Mouse (Mus musculus) layer of hippocampus, adult 8-10 months (tissue): ENCODE data around the gene Efna2. TPM values are rescaled to one million over a fixed set of nuclear protein-coding genes. Genes with fewer than 3 reads are reported as not detected.

Source experiments
- DNase-seq, 2 experiments: peaks; one replicate each; pipeline ENCODE4 v3.0.0; 2022; ENCODE audit warnings: low spot score in 2 of 2
- total RNA-seq, 4 experiments: library from RNA; stranded (reverse); gene quantifications; 2 replicates each; pipeline ENCODE4 v1.2.4; 2022

The Efna2 gene
- total RNA-seq, 4 experiments from 2014 or later = 7.4 to 8.3 (median 7.9) TPM

DNA sequence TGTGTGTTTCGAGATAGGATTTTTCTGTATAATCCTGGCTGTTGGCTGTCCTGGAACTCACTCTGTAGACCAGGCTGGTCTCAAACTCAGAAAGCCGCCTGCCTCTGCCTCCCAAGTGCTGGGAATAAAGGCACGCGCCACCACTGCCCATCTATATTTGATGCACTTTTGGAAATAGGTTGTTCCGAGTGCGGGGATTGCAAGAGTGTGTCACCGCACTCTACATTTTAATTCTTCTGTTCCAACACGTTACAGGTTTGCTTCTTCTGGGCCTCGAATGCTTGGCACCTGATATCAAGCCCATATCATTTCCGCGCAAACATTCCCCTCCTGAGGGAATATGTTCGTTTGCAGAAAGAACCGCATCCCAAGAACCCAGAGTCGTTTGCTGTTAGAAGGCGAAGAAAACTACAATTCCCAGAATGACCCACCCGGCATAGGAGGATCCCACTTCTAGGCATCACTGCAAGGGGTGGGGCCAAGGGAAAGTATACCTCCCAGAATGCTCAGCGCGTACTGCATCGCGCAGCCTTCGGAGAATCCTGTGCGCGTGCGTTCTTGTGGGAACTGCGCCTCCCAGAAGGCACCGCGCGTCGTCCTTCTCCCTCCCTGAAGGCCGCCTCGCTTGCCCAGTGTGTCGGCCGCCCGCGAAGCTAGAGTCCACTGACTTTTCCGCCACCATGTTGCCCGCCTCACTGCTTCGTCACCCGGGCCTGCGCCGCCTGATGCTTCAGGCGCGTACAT, 37.3 kb upstream of the Efna2 start:
- DNase-seq = peak; percentile 94 to 95

DNA sequence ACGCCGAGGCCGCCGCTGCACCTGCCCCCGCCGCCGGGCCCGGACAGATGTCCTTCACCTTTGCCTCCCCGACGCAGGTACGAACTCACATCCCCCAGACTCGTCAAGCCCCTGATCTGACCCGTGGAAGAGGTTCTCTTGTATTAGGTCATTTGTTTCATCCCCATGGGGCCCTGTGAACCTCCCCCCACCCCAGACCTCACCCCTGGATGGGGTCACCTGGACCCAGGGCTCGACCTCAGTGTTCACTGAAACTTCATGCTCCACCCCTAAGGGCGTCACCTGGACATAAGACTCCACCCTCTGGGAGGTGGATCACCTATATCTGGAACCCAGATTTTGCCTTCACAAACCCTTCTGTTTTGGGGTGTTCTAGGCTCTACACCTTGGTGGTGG, 36.8 kb upstream of the Efna2 start:
- DNase-seq = no peak

DNA sequence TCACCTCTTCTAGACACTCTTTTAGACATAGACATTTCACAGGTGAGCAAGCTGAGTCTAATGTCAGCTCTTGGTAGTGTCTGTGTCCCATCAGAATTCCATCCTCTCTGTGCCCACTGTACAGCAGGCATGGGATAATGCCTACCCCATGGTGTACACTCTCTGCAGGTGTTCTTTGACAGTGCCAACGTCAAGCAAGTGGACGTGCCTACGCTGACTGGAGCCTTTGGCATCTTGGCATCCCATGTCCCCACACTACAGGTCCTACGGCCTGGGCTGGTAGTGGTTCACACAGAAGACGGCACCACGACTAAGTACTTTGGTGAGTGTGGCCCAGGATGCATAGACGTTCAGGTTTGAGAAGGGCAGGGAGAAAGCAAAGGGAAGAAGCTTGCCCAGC, 35.6 kb upstream of the Efna2 start:
- no peak for DNase-seq

DNA sequence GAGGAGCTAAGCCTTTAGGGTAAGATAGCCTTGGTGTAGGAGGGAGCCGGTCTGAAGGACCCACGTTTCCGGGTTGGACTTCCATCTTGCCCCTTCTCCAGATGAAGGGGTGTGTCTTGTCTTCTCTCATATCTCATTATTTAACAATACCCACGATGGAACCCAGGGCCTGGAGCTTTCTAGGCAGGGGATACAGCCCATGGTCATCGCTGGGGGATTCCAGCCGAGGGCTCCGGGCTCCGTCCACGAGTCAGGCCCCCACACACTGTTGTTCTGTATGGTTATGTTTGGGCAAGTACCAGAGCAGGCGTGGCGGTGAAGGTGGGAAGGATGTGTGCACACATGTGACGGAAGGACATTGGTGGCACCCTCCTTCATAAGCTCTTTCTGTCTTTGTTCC, 35.1 kb upstream of the Efna2 start:
- DNase-seq = no peak

DNA sequence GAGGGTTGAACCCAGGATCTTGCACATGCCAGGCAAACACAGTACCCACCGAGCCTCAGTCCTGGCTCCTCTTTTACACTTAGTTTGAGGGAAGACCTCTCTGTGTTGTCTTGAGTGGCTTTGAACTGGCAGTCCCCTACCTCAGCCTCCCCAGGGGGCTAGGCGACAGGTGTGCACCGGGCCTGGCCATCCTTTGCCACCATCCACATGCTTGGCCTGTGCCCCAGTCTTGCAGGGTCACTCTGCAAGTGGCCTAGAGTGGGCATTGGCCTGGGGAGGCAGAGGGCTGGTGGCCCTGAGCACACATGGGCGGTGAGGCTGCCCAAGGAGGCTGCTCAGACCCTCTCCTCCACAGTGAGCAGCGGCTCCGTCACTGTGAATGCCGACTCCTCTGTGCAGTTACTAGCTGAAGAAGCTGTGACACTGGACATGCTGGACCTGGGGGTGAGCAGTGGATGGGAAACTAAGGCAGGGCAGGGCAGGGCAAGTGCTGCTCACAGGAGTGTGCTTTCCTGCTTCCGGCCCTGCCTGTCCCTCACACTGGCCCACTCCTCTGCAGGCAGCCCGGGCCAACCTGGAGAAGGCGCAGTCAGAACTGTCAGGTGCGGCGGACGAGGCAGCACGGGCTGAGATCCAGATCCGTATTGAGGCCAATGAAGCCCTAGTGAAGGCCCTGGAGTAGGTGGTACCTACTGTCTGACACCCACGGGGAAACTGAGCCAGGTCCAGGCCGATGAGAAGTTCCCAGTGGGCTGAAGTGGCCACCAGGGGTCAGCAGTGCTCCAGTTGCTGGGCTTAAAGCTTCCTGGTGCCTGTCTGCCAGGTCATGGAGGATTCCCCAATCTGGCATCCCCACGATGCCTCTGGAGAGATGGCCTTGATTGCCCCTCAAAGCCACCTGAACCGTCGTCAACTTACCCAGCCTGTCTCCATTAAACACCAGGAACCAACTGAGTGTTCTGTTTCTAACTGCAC, 34.1 kb upstream of the Efna2 start:
- DNase-seq = peak; percentile 74 to 76

DNA sequence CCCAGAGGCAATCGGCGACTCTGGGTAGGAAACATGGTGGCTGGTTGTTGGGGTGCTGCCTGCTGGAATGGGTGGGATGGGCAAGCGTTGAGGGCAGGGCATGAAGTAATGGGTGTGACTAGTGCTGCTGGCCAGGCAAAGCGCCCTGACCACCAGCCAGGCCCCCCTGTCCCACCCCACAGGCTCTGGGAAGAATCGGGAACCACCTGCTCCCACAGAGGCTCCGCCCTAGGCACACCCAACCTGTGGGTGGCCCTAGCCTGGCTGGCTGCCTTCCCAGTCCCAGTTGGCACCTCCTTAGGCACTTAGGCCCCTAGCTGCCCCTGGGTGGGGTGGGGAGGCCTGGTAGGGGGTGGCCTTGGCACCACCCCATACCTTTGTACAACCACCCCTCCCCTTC, 33.4 kb upstream of the Efna2 start:
- no peak for DNase-seq

DNA sequence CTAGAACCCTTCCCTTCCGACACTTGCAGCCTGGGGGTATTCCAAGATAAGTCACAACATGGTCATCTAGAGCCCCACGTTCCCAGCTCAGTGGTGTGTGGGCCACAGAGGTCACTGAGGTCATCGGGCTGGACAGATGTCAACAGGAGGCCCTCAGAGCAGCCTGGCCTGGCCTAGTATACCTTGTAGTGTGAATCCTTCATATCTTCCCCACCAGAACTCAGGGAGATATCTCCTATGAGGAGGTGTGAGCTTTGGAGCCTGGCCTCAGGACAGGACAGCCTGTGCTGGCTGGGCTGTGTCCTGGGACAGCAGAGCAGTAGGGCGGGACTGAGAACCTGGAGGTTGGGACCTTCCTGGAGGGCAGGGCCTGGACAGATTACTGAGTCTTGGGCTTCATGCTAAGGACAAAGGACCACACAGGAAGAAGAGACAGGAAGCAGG, 32.7 kb upstream of the Efna2 start:
- no peak for DNase-seq

DNA sequence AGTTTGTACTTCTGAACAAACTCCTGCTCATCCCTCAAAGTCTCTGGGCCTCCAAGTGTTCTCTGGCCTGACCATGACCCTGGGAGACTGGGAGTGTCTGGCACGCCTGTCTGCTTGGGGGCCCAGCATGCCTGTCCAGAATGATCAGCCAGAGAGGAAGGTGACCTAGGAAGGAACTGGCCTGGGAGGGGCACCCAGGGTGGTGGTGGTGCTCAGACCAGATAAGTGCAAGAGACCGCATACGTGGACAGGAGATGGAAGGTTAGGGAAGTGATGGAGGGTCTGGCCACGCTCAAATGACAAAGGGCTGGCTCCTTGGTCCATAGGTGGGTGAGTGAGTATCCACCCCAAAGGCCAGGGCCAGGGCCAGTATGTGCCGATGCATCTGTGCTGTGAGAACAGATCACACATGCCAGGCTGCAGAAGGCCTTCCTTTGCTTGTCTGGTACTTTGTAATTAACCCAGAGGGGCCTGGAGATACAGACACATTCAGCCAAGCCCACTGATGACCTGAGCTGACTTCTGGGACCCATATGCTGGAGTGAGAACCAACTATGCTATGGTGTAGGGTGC, 32.0 kb upstream of the Efna2 start:
- no peak for DNase-seq

DNA sequence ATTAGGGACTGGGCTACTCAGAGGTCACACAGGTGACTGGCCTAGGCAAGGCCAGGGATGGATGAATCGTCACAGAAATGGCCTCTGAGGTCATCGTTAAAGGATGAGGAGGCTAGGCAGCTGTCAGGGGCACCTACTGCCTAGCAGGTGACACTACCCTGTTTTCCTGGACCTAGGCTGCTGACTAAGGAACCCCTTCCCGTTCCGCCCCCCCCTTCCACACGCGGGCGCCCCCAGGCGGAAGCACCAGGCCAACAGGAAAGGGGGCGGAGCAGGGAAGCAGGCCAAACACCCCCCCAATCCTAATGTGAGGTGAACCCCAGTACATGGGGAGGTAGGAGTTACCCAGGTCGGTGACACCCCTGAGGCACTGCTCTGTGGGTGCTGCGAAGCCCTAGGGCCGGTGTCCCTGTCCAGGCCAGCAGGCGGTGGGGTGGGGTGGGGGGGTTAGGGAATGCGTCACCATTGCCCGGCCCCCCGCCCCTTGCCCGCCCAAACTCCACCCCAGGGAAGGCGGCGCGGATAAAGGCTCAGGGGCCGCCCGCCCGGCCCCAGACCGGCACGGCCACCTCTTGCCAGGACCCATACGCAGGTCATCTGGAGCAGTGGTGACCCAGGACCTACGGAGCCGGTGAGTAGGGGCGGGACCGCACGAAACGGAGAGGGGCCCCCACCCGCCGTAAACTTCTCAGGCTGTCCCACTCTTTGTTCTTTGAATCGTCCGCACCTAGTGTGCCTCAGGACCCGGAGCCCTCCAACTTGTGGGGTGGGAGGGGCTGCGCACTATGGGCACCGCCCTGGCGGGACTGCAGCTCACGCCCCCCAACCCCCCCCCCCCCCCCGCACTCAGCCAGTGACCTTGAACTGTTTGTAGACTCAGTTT, 31.3 kb upstream of the Efna2 start, which contains the start of gene Midn:
Gene Midn (plus strand): TSS at position 554 of the 883 bp plus-strand sequence.
- DNase-seq = peak; percentile 66 to 68

DNA sequence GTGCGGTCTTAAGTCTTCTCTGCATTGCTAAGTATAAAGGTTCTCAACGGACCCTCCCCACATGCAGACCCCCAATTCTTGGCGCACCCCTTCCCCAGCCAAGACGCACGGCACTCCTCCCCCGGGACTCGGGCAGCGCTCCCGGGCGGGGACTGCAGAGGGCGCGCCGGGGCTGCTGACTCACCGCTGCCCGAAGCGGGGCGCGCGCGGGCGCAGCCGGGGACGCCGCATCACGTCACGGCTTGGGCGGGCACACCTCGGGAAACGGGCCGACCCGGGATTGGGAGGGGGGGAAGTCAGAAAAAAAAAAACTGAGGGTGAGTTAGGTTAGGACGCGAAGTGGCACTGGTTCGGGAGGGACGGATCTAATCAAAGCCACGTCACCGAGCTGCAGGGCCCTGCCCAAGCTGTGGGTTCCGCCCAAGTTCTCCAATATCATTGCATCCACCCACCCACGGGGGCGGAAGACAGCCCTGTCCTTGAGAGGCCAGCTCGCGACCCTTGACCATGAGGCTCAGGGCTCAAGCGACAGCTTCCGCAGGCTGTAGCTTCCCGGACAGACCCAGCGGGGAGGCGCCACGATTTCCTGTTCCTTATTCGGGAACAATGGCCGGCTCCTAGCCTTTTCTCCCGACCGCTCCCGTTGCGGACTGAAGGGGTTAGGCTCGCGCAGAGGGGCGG, 30.5 kb upstream of the Efna2 start:
- DNase-seq = peak; percentile 87 to 91

DNA sequence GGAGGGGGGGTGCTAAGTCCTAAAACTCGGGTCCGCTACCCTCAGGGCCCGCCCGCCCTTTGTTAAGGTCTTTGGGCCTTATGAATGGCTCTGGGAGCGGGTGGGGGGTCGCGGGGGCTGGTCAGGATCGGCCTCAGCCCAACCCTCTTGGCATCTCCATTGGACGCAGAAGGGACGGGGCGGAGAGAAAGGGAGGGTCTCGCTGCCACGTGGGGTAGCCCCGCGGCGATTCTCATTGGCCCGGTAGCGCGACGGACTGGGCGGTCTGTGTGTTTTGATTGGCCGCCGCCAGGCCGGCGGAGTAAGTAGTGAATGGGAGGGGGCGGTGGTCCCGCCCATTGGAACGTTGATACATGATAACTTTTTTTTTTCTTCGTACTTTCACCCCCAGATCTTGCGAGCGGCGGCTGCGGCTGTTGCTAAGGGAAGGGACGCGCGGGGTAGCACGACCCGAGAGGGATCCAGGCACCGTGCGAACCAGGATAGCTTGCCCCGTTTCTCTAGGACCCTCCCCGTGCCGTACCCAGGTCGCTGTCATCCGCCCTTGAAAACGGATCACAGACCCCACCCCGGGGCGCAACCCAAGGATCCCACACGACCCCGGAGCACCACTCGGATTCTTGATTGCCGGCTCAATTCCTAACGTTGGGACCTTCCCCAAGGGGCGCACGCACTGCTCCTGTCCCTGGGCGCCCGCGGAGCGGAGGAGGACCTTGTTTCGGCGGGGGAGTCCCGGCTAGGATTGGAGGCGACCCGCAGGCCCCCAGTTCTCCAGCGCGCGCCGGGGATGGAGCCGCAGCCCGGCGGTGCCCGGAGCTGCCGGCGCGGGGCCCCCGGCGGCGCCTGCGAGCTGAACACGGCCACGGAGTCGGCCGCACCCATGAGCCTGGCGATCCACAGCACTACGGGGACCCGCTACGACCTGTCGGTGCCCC, 29.7 kb upstream of the Efna2 start:
- DNase-seq = peak; percentile 97 to 98

DNA sequence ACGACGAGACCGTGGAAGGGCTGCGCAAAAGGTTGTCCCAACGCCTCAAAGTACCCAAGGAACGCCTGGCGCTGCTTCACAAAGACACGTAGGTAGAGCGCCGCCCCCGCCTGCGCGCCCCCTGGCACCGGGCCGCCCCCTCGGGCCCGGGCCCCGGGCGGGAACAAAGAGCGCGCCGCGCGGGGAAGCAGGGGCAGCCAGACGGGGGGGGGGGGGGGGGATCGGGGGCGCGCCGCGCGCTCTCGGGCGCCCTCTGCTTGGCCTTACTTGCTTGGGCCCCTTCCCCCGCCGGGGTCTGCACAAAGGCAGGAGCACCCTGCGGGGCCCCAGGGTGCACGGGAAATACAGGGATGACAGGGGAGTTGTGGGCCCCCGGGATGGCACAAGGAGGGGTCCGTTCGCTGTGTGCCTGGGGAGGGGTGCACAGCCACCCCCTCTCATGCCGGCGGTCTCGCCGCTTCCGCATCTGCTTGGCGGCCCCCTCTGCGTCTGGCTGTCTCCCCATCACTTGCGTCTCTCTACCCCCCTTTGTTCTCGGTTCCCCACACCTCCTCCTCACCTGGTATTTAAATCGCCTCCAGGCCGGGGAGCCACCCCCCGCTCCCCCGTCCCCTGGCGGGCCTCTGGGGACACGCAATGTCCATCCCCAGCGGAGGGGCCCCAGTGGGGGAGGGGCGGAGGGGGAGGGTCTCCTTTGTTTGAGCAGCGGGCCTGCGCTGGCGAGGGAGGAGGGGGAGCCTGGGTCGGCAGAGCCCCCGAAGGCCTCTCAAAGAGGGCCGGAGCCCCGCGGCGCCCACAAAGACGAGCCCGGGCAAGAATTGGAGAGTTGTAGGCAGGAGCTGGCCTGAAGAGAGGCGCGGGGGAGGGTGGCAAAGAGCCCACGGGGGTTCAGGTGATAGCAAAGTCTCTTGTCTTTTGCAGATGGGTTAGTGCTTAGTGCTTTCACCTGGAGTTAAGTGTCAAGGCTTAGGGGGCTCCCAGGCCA, 28.8 kb upstream of the Efna2 start:
- DNase-seq = no peak

DNA sequence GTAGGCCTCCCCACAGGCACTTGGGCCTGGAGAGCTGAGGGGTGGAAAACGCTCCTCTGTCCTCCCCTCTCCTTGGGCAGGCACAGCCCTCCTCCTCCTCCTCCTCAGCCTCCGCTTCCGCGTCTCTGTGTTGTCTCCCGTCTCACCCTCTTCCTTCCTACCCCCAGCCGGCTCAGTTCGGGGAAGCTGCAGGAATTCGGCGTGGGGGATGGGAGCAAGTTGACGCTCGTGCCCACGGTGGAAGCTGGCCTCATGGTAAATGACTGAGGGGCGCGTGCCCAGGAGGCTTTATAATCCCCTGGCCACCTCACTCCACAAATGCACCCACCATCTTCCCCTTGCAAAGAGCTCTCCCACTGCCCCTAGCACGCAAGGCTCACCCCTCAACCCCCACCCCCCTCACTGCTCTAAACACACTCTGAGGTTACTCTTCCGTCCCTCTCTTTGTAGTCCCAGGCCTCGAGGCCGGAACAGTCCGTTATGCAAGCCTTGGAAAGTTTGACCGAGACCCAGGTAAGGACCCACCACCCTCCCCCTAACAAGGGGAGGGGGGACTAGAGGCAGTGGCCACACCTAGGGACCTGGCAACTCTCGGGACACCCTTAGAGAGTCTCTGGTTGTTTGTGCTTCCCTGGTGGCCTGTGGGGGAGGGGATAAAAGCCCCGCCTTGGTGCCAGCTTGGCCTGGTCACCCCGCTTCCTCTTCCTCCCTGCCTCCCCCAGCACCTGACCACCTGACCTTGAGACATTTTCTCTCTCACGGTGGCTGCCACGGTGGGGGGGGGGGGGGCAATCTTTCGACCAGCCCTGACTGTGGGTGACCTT, 27.9 kb upstream of the Efna2 start:
- no peak for DNase-seq

DNA sequence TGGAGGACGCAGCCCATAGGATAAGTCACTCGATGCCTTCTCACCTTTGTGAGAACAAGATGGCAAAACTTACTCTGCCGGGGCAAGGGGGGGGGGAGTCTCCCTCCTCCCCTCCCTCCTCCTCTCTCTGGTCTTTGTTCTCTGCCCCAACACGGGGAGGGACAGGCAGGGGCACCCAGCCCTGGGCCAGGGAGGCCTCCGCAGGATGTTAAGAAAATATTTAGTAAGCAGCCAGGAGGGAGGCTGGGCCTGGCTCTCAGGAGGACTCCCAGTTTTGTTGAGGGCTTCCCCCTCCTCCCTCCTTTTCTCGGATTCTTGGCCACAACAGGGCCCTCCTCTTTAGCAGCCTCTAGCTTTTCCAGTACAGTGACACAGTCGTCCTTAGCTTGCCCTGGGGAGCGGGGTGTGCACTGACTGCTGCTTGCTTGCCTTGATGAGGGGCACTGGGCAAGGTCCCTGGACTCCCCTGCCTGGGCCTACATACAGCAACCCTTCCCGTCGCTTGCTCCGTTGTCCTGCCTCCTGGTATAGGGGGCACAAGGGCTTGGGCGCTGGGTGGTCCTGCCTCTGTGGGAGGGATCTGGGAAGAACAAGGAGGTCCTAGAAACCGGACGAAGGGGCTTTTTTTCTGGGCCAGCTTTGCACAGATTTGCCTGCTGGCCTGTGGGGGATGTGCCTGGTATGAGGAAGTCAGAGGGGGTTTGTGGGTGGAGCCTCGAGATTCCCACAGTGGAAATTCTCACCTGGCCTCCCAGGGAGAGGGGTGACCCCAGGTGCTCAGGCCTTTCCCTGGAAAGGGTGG, 27.0 kb upstream of the Efna2 start:
- no peak for DNase-seq

DNA sequence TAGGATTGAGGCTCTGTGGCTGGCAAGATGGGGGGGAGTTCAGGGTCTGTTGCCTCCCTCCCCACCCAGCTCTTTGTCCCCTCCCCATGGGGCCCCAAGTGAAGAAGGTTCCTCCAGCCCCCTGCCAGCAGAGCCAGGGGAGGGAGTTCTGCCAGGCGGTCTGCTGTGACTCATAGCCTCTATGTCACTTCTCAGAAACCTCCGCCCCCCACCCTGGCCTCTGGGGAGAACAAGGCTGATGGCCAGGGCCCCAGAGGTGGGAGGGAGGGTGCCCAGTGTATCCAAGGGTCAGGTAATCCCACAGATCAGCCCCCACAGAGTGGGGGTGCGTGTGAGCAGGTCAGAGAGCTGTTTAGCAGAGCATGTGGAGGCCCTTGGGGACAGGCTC, 26.4 kb upstream of the Efna2 start:
- DNase-seq = no peak

DNA sequence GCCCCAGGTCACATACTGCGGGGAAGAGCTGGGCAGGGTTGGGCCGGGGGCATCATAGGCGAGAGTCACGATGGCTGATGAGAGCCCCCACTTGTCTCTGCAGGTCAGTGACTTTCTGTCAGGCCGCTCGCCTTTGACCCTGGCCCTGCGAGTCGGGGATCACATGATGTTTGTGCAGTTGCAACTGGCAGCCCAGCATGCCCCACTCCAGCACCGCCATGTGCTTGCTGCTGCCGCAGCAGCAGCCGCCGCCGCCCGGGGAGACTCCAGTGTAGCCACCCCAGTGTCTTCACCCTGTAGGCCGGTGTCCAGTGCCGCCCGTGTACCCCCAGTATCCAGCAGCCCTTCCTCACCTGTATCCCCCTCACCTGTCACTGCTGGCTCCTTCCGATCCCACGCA, 25.6 kb upstream of the Efna2 start:
- DNase-seq = no peak
